Mouse (Mus musculus): ENCODE results near the gene Prrc2b.
A peak's percentile ranks its signal among the peaks of the same experiment; 100 is the strongest.

The Prrc2b gene

GRCm38 (mm10) chr2:32150924-32151659, at the start of gene Prrc2b:
Gene Prrc2b (plus strand): TSS chr2:32151082.
- peak; percentile 79 to 87 for DNase-seq

- no peak for DNase-seq
These were observed 47.9 kb upstream of the Prrc2b start for GRCm38 (mm10) chr2:32102944-32103343.

GRCm38 (mm10) chr2:32103557-32103956, 47.3 kb upstream of the Prrc2b start:
- no peak for DNase-seq

- no peak for DNase-seq
These were observed 46.8 kb upstream of the Prrc2b start for GRCm38 (mm10) chr2:32104122-32104521.

- DNase-seq = no peak
These were observed 45.6 kb upstream of the Prrc2b start for GRCm38 (mm10) chr2:32105117-32105913.

GRCm38 (mm10) chr2:32105930-32106329, 45.0 kb upstream of the Prrc2b start:
- DNase-seq = no peak

- no peak for DNase-seq
These were observed 39.6 kb upstream of the Prrc2b start for GRCm38 (mm10) chr2:32111268-32111667.

GRCm38 (mm10) chr2:32112548-32112947, 38.3 kb upstream of the Prrc2b start:
- no peak for DNase-seq

GRCm38 (mm10) chr2:32115851-32116268, 35.0 kb upstream of the Prrc2b start:
- DNase-seq = no peak

GRCm38 (mm10) chr2:32119802-32120750, 30.8 kb upstream of the Prrc2b start:
- DNase-seq = no peak

- no peak for DNase-seq
These were observed 29.7 kb upstream of the Prrc2b start for GRCm38 (mm10) chr2:32121150-32121549.

GRCm38 (mm10) chr2:32121785-32122184, 29.1 kb upstream of the Prrc2b start:
- DNase-seq = no peak

GRCm38 (mm10) chr2:32127653-32128535, 23.0 kb upstream of the Prrc2b start:
- no peak for DNase-seq

- DNase-seq = no peak
These were observed 22.4 kb upstream of the Prrc2b start for GRCm38 (mm10) chr2:32128536-32128841.

- no peak for DNase-seq
These were observed 21.4 kb upstream of the Prrc2b start for GRCm38 (mm10) chr2:32129383-32130074.

GRCm38 (mm10) chr2:32130435-32130834, 20.4 kb upstream of the Prrc2b start:
- DNase-seq = peak; percentile 46 to 69

- no peak for DNase-seq
These were observed 19.6 kb upstream of the Prrc2b start for GRCm38 (mm10) chr2:32131205-32131834.

GRCm38 (mm10) chr2:32131866-32132566, 18.9 kb upstream of the Prrc2b start:
- DNase-seq = no peak

GRCm38 (mm10) chr2:32132567-32132992, 18.3 kb upstream of the Prrc2b start:
- DNase-seq = peak; percentile 73 to 78

- peak; percentile 76 to 88 for DNase-seq
These were observed 16.8 kb upstream of the Prrc2b start for GRCm38 (mm10) chr2:32134039-32134438.
